Comparison of ENCODE assay signal across 8 mouse cellular contexts in genomic region chr5:74196307-74196618, GRCm38 (mm10). TPM values are rescaled to one million over a fixed set of nuclear protein-coding genes. Genes with fewer than 3 reads are reported as not detected.
DNase-seq lines count a peak whose midpoint lies in the region; ATAC-seq and TF ChIP-seq lines count a peak whose summit lies in the region.

No protein-coding gene starts in this region.

- peaks cover 13% of the 10 kb centered on the region; the same call in 1 of the 2 replicates for H3K36me3 ChIP-seq in hindbrain, embryonic 12.5 days
- peaks cover 36% of the 10 kb centered on the region for H3K36me3 ChIP-seq in limb, embryonic 14.5 days (ENCODE audit: control insufficient read depth, insufficient read depth, low read length)

- H3K27ac ChIP-seq in cortical plate, adult 2 months (ENCODE audit: insufficient read depth, low read length) = no peak overlapping the region
- peak overlapping the region; percentile 81; the same call in 1 of the 2 replicates for H3K27ac ChIP-seq in hindbrain, embryonic 12.5 days
- H3K27ac ChIP-seq in limb, embryonic 14.5 days (replicated peaks; ENCODE audit: low read depth, low read length) = peak overlapping the region; percentile 88

- no peaks in the 10 kb centered on the region for H3K9me3 ChIP-seq in hindbrain, embryonic 12.5 days (replicated peaks)
- no peaks in the 10 kb centered on the region for H3K9me3 ChIP-seq in limb, embryonic 14.5 days (ENCODE audit: control insufficient read depth, low read length)

- H3K9ac ChIP-seq in hindbrain, embryonic 12.5 days = peak overlapping the region; percentile 91
- H3K9ac ChIP-seq in limb, embryonic 14.5 days (ENCODE audit: low read depth, low read length, severe bottlenecking) = peak overlapping the region; percentile 97

- H3K4me2 ChIP-seq in hindbrain, embryonic 12.5 days (replicated peaks) = peak overlapping the region; percentile 89
- H3K4me2 ChIP-seq in limb, embryonic 14.5 days (replicated peaks; ENCODE audit: low read depth, low read length, severe bottlenecking) = peak overlapping the region; percentile 94

- no peak for ATAC-seq in hindbrain, embryonic 12.5 days (ENCODE audit: low FRiP score)
- no peak for ATAC-seq in limb, embryonic 14.5 days (ENCODE audit: low FRiP score, low read depth)

- TF ChIP-seq POLR2A in cortical plate, adult 2 months (IDR thresholded peaks at IDR 0.05; ENCODE audit: extremely low read depth, insufficient read depth, low read length) = no peak
- TF ChIP-seq POLR2A in limb, embryonic 14.5 days (IDR thresholded peaks at IDR 0.05; ENCODE audit: borderline replicate concordance, extremely low read depth, insufficient read depth, insufficient read length) = no peak

- WGBS in hindbrain, embryonic 12.5 days = 2% methylated on average over 4 of the region's 4 CpGs
- WGBS in limb, embryonic 14.5 days = 5% methylated on average over 4 of the region's 4 CpGs

- no peak for TF ChIP-seq CTCF in cortical plate, adult 2 months (IDR thresholded peaks at IDR 0.05; ENCODE audit: extremely low read depth, insufficient read depth, low read length)

- H3K4me3 ChIP-seq in cortical plate, adult 2 months (ENCODE audit: insufficient read depth, low read length) = peak overlapping the region; percentile 99
- H3K4me3 ChIP-seq in hindbrain, embryonic 12.5 days = peak overlapping the region; percentile 88
- peak overlapping the region; percentile 99 for H3K4me3 ChIP-seq in limb, embryonic 14.5 days (replicated peaks; ENCODE audit: low read length)

- DNase-seq in NIH3T3 (ENCODE audit: low read depth) = peak; percentile 37
- DNase-seq in limb, embryonic 14.5 days (ENCODE audit: low spot score) = no peak
- peak; percentile 72 for DNase-seq in neural tube, embryonic 10.5 days (ENCODE audit: extremely low spot score, low spot score)
- no peak for DNase-seq in B cell, adult 2 months
- DNase-seq in urinary bladder, postnatal 14 days (ENCODE audit: low spot score) = no peak
- no peak for DNase-seq in cerebellum, postnatal 25 days

- peaks cover 8% of the 10 kb centered on the region; the same call in 1 of the 2 replicates for H3K4me1 ChIP-seq in cortical plate, adult 2 months (ENCODE audit: control insufficient read depth, insufficient read depth, low read length)
- peaks cover 47% of the 10 kb centered on the region for H3K4me1 ChIP-seq in hindbrain, embryonic 12.5 days
- H3K4me1 ChIP-seq in limb, embryonic 14.5 days (ENCODE audit: control insufficient read depth, insufficient read depth, low read length) = peaks cover 56% of the 10 kb centered on the region

- 0 out of 2 replicates have a peak, but pooled peaks cover 3% of the 10 kb centered on the region for H3K27me3 ChIP-seq in hindbrain, embryonic 12.5 days
- no peaks in the 10 kb centered on the region for H3K27me3 ChIP-seq in limb, embryonic 14.5 days (ENCODE audit: control insufficient read depth, insufficient read depth, low read length)

RNA-seq across cellular contexts. Expression of gene Rasl11b, which starts 1.2 kb away (rescaled TPM):
- 119 and 124 TPM in 2 replicates for polyA plus RNA-seq in cortical plate, adult 2 months (2012; rRNA removed)
- 44.5 and 54.3 TPM in 2 replicates for polyA plus RNA-seq in hindbrain, embryonic 12.5 days (2016; fragmentation: Nextera tagmentation; extraction: Ambion mirVana)
- polyA plus RNA-seq in limb, embryonic 14.5 days (2012; rRNA removed) = 111 and 146 TPM in 2 replicates
- 102 and 116 TPM in 2 replicates for polyA plus RNA-seq in limb, embryonic 14.5 days (2014; fragmentation: Nextera tagmentation; extraction: Ambion mirVana)

Comparison
In these comparisons a context has a peak if more than half of its experiments do, and no peak if none do; other contexts are left out.
1. DNase-seq: peak in NIH3T3 (single experiment) and neural tube, embryonic 10.5 days (single experiment); none in limb, embryonic 14.5 days (single experiment), B cell, adult 2 months (0 of 2), urinary bladder, postnatal 14 days (single experiment) and cerebellum, postnatal 25 days (0 of 2).
2. Peak in every context shown above with its lines, with median percentiles within 50 percentile points of each other: H3K4me3 ChIP-seq.